Mouse (Mus musculus): ENCODE results near the gene Gm42742.

- TF ChIP-seq NELFE (IDR thresholded peaks at IDR 0.05; ENCODE audit: low read depth, low read length), result no peak
- TF ChIP-seq CHD2 (IDR thresholded peaks at IDR 0.05; ENCODE audit: low read length), result no peak
- no peak for TF ChIP-seq ZKSCAN1 (IDR thresholded peaks at IDR 0.05; ENCODE audit: low read depth, low read length)
- no peak for TF ChIP-seq CTCF (IDR thresholded peaks at IDR 0.05 in 2 of 3, conservative IDR thresholded peaks at IDR 0.05 in 1 of 3; ENCODE audit: control insufficient read depth in 1 of 3, insufficient read depth in 1 of 3, low read depth in 2 of 3, low read length in 3 of 3, poor library complexity in 1 of 3, severe bottlenecking in 1 of 3)
- TF ChIP-seq POLR2A (IDR thresholded peaks at IDR 0.05; ENCODE audit: control insufficient read depth in 1 of 2, insufficient read depth in 1 of 2, low read depth in 1 of 2, low read length in 2 of 2, poor library complexity in 1 of 2), result no peak
- no peak for TF ChIP-seq MYB (IDR thresholded peaks at IDR 0.05; ENCODE audit: low read depth, low read length)
- no peak for TF ChIP-seq SMC3 (IDR thresholded peaks at IDR 0.05; ENCODE audit: low read depth, low read length)
- TF ChIP-seq HCFC1 (IDR thresholded peaks at IDR 0.05; ENCODE audit: low read depth, low read length), result no peak
- no peak for TF ChIP-seq GATA1 (IDR thresholded peaks at IDR 0.05; ENCODE audit: low read depth, low read length)
- no peak for TF ChIP-seq ZNF384 (IDR thresholded peaks at IDR 0.05; ENCODE audit: low read depth, low read length)
- TF ChIP-seq TCF12 (IDR thresholded peaks at IDR 0.05; ENCODE audit: low read depth, low read length), result no peak
- TF ChIP-seq POLR2AphosphoS2 (IDR thresholded peaks at IDR 0.05; ENCODE audit: low read length), result no peak
Measured at GRCm38 (mm10) chr7:127003620-127004019, 17.3 kb downstream of the Gm42742 start.

Measured in MEL (cell line).